Mouse (Mus musculus) midbrain, embryonic 12.5 days (tissue): Measurements from ENCODE around the gene Sdhb. TPM values are rescaled to one million over a fixed set of nuclear protein-coding genes. Genes with fewer than 3 reads are reported as not detected.
A peak's percentile ranks its signal among the peaks of the same experiment; 100 is the strongest.

Experiments
- ATAC-seq: fragments of 200-750 bp; cut with Nextera tagmentation; 2 replicates; pipeline ENCODE4 v1.8.0; 2017; ENCODE audit warnings: low read depth, moderate TSS enrichment, moderate library complexity; ENCODE audit not compliant: low FRiP score
- H3K27ac ChIP-seq: fragments of 300-500 bp; sonication (generic); replicated peaks from 2 replicates; pipeline ENCODE4 v1.5.1; 2016; ENCODE audit warnings: mild to moderate bottlenecking
- H3K27me3 ChIP-seq: fragments of 300-500 bp; sonication (generic); 2 replicates; pipeline ENCODE4 v1.6.1; 2016; ENCODE audit warnings: mild to moderate bottlenecking
- H3K36me3 ChIP-seq: fragments of 300-500 bp; sonication (generic); 2 replicates; pipeline ENCODE4 v1.6.1; 2016
- H3K4me1 ChIP-seq: fragments of 300-500 bp; sonication (generic); 2 replicates; pipeline ENCODE4 v1.6.1; 2016
- H3K4me2 ChIP-seq: fragments of 300-500 bp; sonication (generic); replicated peaks from 2 replicates; pipeline ENCODE4 v1.6.1; 2016; ENCODE audit warnings: mild to moderate bottlenecking, moderate library complexity
- H3K4me3 ChIP-seq: fragments of 300-500 bp; sonication (generic); 2 replicates; pipeline ENCODE4 v1.5.1; 2016; ENCODE audit warnings: mild to moderate bottlenecking
- H3K9ac ChIP-seq: fragments of 300-500 bp; sonication (generic); replicated peaks from 2 replicates; pipeline ENCODE4 v1.6.1; 2016; ENCODE audit warnings: mild to moderate bottlenecking, moderate library complexity
- H3K9me3 ChIP-seq: fragments of 300-500 bp; sonication (generic); 2 replicates; pipeline ENCODE4 v1.6.1; 2016; ENCODE audit warnings: mild to moderate bottlenecking
- whole genome bisulfite sequencing: fragments of 180-500 bp; shearing (Covaris S2); methylation state at CpG from one replicate; pipeline ENCODE4 v1.1.7; 2016; 5-methylcytosine and 5-hydroxymethylcytosine counted together
- polyA plus RNA-seq: library from polyadenylated mRNA; unstranded; fragments of >200 nt; fragmentation: Nextera tagmentation; extraction: Ambion mirVana; gene quantifications from 2 replicates; pipeline ENCODE4 v1.2.1, GENCODE M21; 2016

Sdhb gene
- polyA plus RNA-seq, result 394 and 399 TPM in 2 replicates

DNA sequence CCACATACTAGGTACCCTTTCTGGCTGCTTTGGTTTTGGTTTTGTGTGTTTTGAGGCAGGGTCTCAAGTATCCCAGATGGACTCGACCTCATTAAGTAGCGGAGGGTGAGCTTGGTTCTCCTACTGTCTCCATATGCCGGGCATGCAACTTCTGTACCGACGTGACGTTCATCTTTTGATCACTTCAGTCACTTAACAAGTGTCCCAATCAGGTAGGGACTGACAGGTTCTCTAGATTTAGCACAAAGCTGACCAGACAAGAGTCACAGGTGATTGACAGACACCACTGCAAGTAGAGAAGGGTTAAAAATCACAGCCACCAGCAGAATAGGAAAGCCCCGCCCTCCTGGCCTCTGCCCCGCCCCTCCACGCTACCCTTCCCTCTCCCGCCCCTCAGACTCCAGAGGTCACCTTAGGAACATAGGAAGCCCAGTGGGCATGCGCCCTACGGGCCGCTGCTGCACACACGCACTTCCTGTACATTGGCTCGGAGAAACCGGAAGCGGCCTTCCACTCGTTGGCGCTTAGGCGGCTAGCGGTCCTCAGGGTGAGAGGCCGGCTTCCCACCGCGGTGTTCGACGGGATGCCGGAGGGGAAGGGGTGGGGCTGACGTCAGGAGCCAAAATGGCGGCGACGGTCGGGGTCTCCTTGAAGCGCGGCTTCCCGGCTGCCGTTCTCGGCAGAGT lies at the start of gene Sdhb:
Sdhb (plus strand) TSS at position 423 of the 686 bp plus-strand sequence.
- Histone ChIP-seq H3K27me3 (no peaks in the 10 kb centered on the region), H3K36me3 (0 out of 2 replicates have a peak, but pooled peaks cover 2% of the 10 kb centered on the region), H3K9me3 (no peaks in the 10 kb centered on the region), H3K4me3 (peak within 1 kb of the TSS; percentile 98), H3K9ac (peak within 1 kb of the TSS; percentile 94), H3K4me1 (peaks cover 37% of the 10 kb centered on the region), H3K27ac (peak within 1 kb of the TSS; percentile 79), H3K4me2 (peak within 1 kb of the TSS; percentile 98)
- 4% methylated on average over 37 of the region's 37 CpGs for WGBS
- peak; percentile 93 for ATAC-seq

DNA sequence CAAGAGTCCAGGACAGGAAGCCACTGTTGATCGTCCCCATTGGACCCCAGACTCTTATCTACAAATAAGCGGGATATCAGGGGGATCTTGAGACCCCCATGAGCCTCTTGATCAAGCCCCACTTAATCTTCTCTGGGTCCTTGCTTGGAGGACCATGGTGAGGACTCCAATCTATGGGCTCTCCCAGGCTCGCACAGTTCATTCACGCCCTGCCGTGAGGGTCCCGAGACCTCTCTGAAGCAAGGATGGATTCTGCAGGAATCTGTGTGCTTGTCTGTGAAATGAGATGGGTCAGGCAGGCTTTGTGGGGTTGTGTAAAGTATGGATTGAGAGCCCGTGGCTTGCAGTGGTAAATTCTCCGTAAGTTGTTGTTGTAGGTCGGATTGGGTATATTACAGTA lies 49.6 kb upstream of the Sdhb start:
- Histone ChIP-seq H3K27ac (no peak overlapping the region), H3K4me2 (no peak overlapping the region), H3K27me3 (peaks cover 37% of the 10 kb centered on the region), H3K36me3 (no peaks in the 10 kb centered on the region), H3K9ac (no peak overlapping the region), H3K4me1 (peaks cover 15% of the 10 kb centered on the region; the same call in 1 of the 2 replicates), H3K9me3 (no peaks in the 10 kb centered on the region), H3K4me3 (no peak overlapping the region)
- WGBS, result 88% methylated on average over 9 of the region's 9 CpGs
- ATAC-seq, result no peak

DNA sequence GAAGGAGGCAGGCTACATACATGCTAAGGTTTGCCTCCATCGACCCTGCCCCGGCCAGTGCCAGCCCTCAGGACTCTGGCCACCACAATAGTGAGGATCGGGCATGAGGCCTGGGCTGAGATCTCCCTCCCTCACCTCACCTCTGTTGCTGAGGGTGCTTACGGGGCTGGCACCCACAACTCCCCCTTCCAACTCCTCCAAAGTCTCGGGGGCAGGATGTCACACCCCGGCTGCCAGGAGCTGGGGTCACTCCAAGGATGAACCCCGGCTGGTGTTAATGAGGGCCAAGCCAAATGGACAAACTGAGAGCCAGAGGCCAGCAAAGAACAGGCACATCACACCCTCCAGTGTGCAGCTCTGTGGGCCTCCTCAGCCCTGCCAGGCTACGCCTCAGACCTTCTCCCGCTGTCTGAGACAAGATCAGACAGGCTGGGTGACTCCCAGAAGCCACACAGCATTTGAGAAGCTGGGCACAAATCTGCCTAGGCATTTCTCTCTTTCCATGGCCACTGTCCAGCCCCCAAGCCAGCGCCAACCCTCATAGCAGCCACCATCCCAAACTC lies 48.7 kb upstream of the Sdhb start:
- H3K4me3 ChIP-seq, result no peak overlapping the region

DNA sequence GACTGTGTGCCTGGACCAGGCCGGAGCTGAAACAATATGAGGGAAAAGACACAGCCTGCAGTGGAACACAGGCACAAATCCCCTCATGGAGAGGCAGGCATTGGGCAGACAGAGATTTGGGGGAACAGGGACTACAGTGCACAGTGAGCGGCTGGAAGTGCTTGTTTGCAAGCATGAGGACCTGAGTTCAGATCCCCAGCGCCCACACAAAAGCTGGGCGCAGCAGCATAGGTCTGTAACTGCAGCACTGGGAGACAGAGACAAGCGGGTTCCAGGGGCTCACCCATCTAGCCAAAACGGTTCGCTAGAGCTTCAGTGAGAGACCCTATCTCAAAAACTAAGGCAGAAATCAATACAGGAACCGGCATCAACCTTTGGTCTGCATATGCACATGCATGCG lies 47.4 kb upstream of the Sdhb start:
- Histone ChIP-seq H3K27me3 (peaks cover 15% of the 10 kb centered on the region), H3K9me3 (no peaks in the 10 kb centered on the region), H3K27ac (no peak overlapping the region), H3K4me1 (peaks cover 12% of the 10 kb centered on the region; the same call in 1 of the 2 replicates), H3K4me2 (no peak overlapping the region), H3K36me3 (no peaks in the 10 kb centered on the region), H3K9ac (no peak overlapping the region), H3K4me3 (no peak overlapping the region)
- ATAC-seq, result no peak
- WGBS, result 91% methylated on average over 9 of the region's 9 CpGs

More for the DNA sequence above, 48.7 kb upstream of the Sdhb start:
- Histone ChIP-seq H3K4me2 (no peak overlapping the region), H3K9me3 (no peaks in the 10 kb centered on the region), H3K9ac (no peak overlapping the region), H3K4me1 (peaks cover 12% of the 10 kb centered on the region; the same call in 1 of the 2 replicates), H3K27me3 (peaks cover 28% of the 10 kb centered on the region), H3K27ac (no peak overlapping the region), H3K36me3 (no peaks in the 10 kb centered on the region)
- ATAC-seq, result no peak
- WGBS, result 83% methylated on average over 10 of the region's 10 CpGs

DNA sequence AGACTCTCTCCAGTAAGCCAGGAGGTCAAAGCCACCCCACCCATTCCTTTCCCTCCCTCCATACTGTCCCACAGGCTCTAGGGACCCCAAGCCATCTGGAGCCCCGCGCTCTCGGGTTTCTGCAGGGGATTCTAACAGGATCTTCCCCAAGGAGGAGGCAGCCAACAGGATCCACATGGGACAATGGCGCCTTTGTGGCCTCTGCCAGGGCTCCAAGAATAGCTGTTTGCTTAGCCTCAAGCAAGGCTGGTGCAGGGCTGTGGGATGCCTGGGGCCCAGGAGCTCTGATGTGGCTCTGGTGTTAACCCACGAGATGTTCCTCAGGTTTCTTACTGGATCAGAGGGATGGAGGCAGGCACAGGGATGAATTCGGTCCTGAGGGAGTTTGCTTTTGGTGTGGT lies 46.3 kb upstream of the Sdhb start:
- 0 out of 2 replicates have a peak, but pooled peaks cover 5% of the 10 kb centered on the region for H3K27me3 ChIP-seq
- no peak overlapping the region for H3K4me2 ChIP-seq
- 45% methylated on average over 6 of the region's 6 CpGs for WGBS
- H3K36me3 ChIP-seq, result no peaks in the 10 kb centered on the region
- peaks cover 12% of the 10 kb centered on the region; the same call in 1 of the 2 replicates for H3K4me1 ChIP-seq
- H3K4me3 ChIP-seq, result no peak overlapping the region
- H3K27ac ChIP-seq, result no peak overlapping the region
- no peak for ATAC-seq
- H3K9me3 ChIP-seq, result no peaks in the 10 kb centered on the region
- no peak overlapping the region for H3K9ac ChIP-seq

DNA sequence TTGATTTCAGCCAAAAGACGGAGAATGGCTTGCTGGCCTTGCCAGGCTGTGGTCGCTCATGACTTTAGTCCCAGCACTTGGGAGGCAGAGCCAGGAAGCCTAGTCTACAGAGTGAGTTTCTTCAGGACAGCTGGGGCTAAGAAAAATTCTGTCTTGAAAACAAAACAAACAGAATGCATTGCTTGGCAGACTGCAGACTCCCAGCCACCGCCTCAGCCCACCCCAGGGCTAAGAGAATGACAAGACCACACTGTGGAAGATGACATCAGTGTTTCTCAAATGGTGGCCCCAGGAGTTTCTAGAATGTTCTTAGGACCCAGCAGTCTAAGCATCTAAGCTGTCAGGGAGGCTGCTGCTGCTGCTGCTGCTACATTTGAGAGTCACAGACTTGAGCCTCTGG lies 45.8 kb upstream of the Sdhb start:
- Histone ChIP-seq H3K36me3 (no peaks in the 10 kb centered on the region), H3K9me3 (no peaks in the 10 kb centered on the region), H3K27me3 (0 out of 2 replicates have a peak, but pooled peaks cover 2% of the 10 kb centered on the region), H3K4me3 (no peak overlapping the region), H3K9ac (no peak overlapping the region), H3K4me2 (no peak overlapping the region), H3K27ac (no peak overlapping the region), H3K4me1 (peaks cover 12% of the 10 kb centered on the region; the same call in 1 of the 2 replicates)
- 82% methylated on average over 3 of the region's 3 CpGs for WGBS
- ATAC-seq, result no peak

DNA sequence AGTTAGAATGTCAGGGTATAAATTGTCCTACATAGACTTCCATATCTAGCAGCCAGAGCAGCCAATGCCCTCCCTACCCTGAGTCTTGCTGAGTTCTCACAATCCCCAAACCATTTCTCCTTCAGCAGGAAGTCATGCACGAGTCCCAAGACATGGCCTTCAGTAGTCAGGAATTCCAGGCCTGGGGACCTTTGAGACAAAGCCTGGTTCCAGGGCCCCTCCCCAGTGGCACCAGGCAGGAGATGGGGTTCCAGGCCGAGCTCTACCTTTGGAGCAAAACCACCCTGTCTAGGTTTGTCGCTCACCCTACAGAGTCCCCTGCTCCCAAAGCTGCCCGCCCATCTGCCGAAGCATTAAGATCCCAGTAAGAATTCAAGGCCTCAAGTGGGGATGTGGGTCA lies 44.7 kb upstream of the Sdhb start:
- H3K27ac ChIP-seq, result no peak overlapping the region
- no peak for ATAC-seq
- WGBS, result 88% methylated on average over 5 of the region's 5 CpGs
- no peak overlapping the region for H3K4me2 ChIP-seq
- no peak overlapping the region for H3K4me3 ChIP-seq
- no peaks in the 10 kb centered on the region for H3K9me3 ChIP-seq
- peaks cover 7% of the 10 kb centered on the region; the same call in 1 of the 2 replicates for H3K4me1 ChIP-seq
- H3K9ac ChIP-seq, result no peak overlapping the region
- H3K27me3 ChIP-seq, result peaks cover 2% of the 10 kb centered on the region; the same call in 1 of the 2 replicates
- H3K36me3 ChIP-seq, result no peaks in the 10 kb centered on the region

DNA sequence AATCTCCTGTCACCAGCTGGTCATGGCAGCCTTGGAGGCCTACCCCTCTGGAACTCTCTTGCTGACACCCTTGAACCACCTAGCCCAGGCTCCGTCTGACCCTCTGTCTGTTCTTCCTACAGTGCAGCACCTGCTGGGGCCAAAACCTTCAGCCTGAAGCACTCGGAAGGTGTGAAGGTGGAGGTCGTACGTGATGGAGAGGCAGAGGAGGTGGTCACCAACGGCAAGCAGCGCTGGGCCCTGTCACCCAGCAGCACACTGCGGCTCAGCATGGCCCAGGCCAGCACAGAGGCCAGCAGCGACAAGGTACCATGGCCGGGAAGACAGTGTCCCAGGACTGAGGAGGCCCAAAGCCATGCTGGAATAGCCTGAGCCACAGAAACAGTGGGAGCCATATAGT lies 43.6 kb upstream of the Sdhb start:
- Histone ChIP-seq H3K9me3 (no peaks in the 10 kb centered on the region), H3K9ac (no peak overlapping the region), H3K4me2 (no peak overlapping the region), H3K36me3 (no peaks in the 10 kb centered on the region), H3K4me1 (peaks cover 7% of the 10 kb centered on the region; the same call in 1 of the 2 replicates), H3K4me3 (no peak overlapping the region), H3K27me3 (no peaks in the 10 kb centered on the region; the same call in 1 of the 2 replicates), H3K27ac (no peak overlapping the region)
- 88% methylated on average over 9 of the region's 9 CpGs for WGBS
- ATAC-seq, result no peak

DNA sequence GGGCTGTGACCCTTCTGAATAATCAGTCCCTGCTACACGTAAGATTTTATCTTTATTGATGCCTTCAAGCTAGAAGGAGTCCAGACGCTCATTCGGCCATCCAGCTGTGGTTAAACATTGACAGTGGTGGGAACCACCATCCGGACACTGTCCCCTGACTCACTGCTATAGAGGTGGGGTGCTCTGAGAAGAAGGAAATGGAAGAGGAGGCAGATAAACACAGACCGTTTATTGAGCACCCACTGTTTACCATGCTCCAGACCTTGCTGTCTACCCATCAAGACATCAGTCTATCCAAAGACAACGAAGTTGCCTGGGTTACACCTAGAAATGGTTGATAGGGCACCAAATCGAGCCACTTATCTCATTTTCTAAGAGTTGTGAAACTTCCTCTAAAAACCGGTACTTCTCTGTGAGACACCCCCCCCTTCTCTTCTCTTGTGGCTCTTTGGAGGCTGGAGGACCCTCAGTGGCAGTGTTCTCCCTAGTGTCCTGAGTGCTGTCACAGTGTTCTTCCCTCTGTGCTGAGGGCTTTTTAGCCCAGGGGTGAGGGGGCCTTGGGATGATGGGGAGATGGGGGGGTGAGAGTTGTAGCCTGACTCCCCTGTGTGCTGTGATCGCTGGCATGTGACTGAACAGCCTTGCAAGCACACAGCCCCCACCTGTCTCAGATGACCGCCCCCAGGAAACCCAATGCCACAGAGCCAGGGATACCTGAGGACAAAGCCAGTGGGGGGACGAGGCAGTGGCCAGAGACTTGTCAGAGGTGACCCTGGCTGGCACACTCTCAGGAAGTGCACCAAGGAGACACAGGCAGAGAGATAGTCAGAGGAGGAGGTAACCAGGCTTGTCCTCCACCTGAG lies 40.8 kb upstream of the Sdhb start:
- Histone ChIP-seq H3K4me1 (no peaks in the 10 kb centered on the region), H3K9ac (no peak overlapping the region), H3K4me2 (no peak overlapping the region), H3K36me3 (no peaks in the 10 kb centered on the region), H3K9me3 (no peaks in the 10 kb centered on the region), H3K4me3 (no peak overlapping the region), H3K27ac (no peak overlapping the region), H3K27me3 (no peaks in the 10 kb centered on the region; the same call in 1 of the 2 replicates)
- ATAC-seq, result no peak
- WGBS, result 74% methylated on average over 11 of the region's 11 CpGs

DNA sequence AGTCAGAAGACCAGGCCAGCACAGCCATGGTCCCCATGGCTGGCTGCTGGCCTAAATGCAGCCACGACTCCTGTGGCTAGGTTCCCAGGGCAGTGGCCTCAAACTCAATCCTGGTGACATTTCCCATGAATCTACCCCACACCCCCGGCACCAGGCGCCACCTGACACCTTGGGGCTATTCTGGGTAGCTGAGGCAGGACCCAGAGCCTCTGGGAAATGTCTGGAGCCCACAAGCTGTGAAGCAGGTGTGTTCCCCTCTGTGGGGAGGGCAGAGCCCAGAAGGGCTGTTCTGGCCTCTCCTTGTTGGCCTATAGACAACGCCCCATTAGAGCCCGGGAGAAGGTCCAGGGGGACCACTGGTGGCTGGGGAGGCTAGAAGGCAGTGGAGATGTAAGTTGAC lies 38.5 kb upstream of the Sdhb start:
- no peak overlapping the region for H3K27ac ChIP-seq
- no peaks in the 10 kb centered on the region; the same call in 1 of the 2 replicates for H3K27me3 ChIP-seq
- H3K9ac ChIP-seq, result no peak overlapping the region
- H3K4me1 ChIP-seq, result no peaks in the 10 kb centered on the region
- 90% methylated on average over 5 of the region's 5 CpGs for WGBS
- no peaks in the 10 kb centered on the region for H3K36me3 ChIP-seq
- H3K9me3 ChIP-seq, result no peaks in the 10 kb centered on the region
- H3K4me3 ChIP-seq, result no peak overlapping the region
- ATAC-seq, result no peak
- no peak overlapping the region for H3K4me2 ChIP-seq

DNA sequence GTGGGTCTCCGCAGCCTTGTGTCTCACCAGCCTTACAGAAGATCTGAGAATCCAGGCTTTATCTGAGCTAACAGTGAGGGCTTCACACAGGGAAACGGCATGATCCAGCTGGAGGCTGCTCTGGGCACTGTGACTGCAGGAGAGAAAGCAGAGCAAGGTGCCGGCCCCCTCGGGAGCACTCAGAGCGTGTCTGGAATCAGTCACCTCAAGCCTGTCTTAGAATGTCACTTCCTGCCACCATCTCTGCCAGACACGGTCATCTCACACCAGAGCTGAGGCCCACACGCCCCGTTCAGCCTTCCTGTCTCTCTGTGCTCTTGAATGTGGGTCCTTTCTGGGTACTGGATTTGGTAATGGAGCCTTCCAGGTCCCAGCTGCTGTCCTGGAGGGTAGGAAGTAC lies 35.4 kb upstream of the Sdhb start:
- Histone ChIP-seq H3K36me3 (no peaks in the 10 kb centered on the region), H3K9ac (no peak overlapping the region), H3K4me3 (no peak overlapping the region), H3K4me2 (no peak overlapping the region), H3K27me3 (no peaks in the 10 kb centered on the region; the same call in 1 of the 2 replicates), H3K27ac (no peak overlapping the region), H3K9me3 (no peaks in the 10 kb centered on the region), H3K4me1 (no peaks in the 10 kb centered on the region)
- no peak for ATAC-seq
- WGBS, result 81% methylated on average over 8 of the region's 8 CpGs

DNA sequence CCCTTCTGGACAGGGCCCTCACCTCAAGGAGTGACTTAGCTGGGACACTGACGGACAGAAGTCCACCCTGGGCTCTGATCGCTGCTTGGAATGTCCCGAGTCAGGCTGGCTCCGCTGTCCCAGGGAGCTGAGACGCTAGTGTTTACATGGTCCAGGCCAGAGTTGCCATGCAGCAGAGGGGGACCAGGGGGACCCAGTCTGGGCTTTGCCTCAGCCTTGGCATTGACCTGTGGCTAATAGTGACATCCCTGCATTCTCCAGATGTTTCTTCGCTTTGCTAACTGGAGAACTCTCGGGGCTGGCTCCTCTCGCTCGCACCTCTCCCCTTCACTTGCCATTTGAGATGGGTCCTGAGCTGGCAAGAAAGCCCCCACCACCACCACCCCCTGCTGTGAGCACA lies 32.7 kb upstream of the Sdhb start:
- no peaks in the 10 kb centered on the region for H3K9me3 ChIP-seq
- H3K9ac ChIP-seq, result no peak overlapping the region
- ATAC-seq, result no peak
- H3K4me3 ChIP-seq, result no peak overlapping the region
- no peaks in the 10 kb centered on the region; the same call in 1 of the 2 replicates for H3K27me3 ChIP-seq
- WGBS, result 91% methylated on average over 9 of the region's 9 CpGs
- H3K4me2 ChIP-seq, result no peak overlapping the region
- no peak overlapping the region for H3K27ac ChIP-seq
- peaks cover 9% of the 10 kb centered on the region; the same call in 1 of the 2 replicates for H3K4me1 ChIP-seq
- no peaks in the 10 kb centered on the region for H3K36me3 ChIP-seq
